Mouse (Mus musculus) hindbrain, embryonic 12.5 days (tissue): ENCODE results near the gene Gm21830. TPM values are rescaled to one million over a fixed set of nuclear protein-coding genes. Genes with fewer than 3 reads are reported as not detected.
"Not testable (repeated sequence)": the region's sequence is repeated elsewhere in the genome, so short reads cannot be mapped to it uniquely, and the experiment has no call there.

ENCODE experiments used
- ATAC-seq: fragments of 200-750 bp; cut with Nextera tagmentation; 2 replicates; pipeline ENCODE4 v1.8.0; 2017; ENCODE audit warnings: moderate TSS enrichment; ENCODE audit not compliant: low FRiP score
- H3K27ac ChIP-seq: fragments of 300-500 bp; sonication (generic); 2 replicates; pipeline ENCODE4 v1.5.1; 2016; ENCODE audit warnings: mild to moderate bottlenecking
- H3K27me3 ChIP-seq: fragments of 300-500 bp; sonication (generic); 2 replicates; pipeline ENCODE4 v1.6.1; 2016; ENCODE audit warnings: mild to moderate bottlenecking
- H3K36me3 ChIP-seq: fragments of 300-500 bp; sonication (generic); 2 replicates; pipeline ENCODE4 v1.6.1; 2016; ENCODE audit warnings: mild to moderate bottlenecking
- H3K4me1 ChIP-seq: fragments of 300-500 bp; sonication (generic); 2 replicates; pipeline ENCODE4 v1.6.1; 2016
- H3K4me2 ChIP-seq: fragments of 300-500 bp; sonication (generic); replicated peaks from 2 replicates; pipeline ENCODE4 v1.6.1; 2016; ENCODE audit warnings: mild to moderate bottlenecking
- H3K4me3 ChIP-seq: fragments of 300-500 bp; sonication (generic); 2 replicates; pipeline ENCODE4 v1.5.1; 2016; ENCODE audit warnings: mild to moderate bottlenecking
- H3K9ac ChIP-seq: fragments of 300-500 bp; sonication (generic); 2 replicates; pipeline ENCODE4 v1.6.1; 2016; ENCODE audit warnings: mild to moderate bottlenecking, moderate library complexity
- H3K9me3 ChIP-seq: fragments of 300-500 bp; sonication (generic); replicated peaks from 2 replicates; pipeline ENCODE4 v1.6.1; 2016; ENCODE audit warnings: mild to moderate bottlenecking
- WGBS: fragments of 180-500 bp; shearing (Covaris S2); methylation state at CpG from one replicate; pipeline ENCODE4 v1.1.7; 2016; 5-methylcytosine and 5-hydroxymethylcytosine counted together
- polyA plus RNA-seq: library from polyadenylated mRNA; unstranded; fragments of >200 nt; fragmentation: Nextera tagmentation; extraction: Ambion mirVana; gene quantifications from 2 replicates; pipeline ENCODE4 v1.2.1, GENCODE M21; 2016

Gm21830 gene
- polyA plus RNA-seq = not detected in 2 replicates

DNA sequence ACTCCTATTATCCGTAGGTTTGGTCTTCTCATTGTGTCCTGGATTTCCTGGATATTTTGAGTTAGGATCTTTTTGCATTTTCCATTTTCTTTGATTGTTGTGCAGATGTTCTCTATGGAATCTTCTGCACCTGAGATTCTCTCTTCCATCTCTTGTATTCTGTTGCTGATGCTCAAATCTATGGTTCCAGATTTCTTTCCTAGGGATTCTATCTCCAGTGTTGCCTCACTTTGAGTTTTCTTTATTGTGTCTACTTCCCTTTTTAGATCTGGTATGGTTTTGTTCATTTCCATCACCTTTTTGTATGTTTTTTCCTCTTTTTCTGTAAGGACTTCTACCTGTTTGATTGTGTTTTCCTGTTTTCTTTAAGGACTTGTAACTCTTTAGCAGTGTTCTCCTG lies at the start of gene Gm21830:
Gene Gm21830, plus strand, starts transcription at position 301 of the 400 bp plus-strand sequence.
- not testable (repeated sequence) for H3K9ac ChIP-seq, H3K4me1 ChIP-seq, H3K4me2 ChIP-seq, H3K9me3 ChIP-seq, H3K4me3 ChIP-seq, H3K27me3 ChIP-seq, H3K27ac ChIP-seq, ATAC-seq, H3K36me3 ChIP-seq
- no CpG with 5 or more reads among the region's 1 CpGs for WGBS

DNA sequence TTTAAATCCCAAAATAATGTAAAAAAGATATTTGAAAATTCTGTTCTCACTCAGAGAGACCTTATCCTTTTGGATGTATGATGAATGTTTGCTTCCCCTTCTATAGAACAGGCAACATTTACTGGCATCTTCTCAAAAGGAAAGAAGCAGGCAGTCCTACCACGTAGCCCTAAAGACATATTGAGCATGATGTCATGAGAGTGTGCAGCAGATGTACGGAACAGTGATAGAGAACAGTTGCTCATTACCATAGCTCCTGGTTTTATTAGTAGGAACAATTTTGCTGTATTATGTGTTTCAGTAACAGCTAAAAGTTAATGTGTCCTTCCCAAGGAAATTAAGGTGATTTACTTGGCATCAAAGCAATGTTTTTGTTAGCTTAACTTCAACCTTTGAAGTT lies 49.0 kb upstream of the Gm21830 start:
- Histone ChIP-seq H3K27ac (no peak overlapping the region), H3K36me3 (no peaks in the 10 kb centered on the region), H3K9me3 (no peaks in the 10 kb centered on the region), H3K4me2 (no peak overlapping the region), H3K4me3 (no peak overlapping the region), H3K27me3 (no peaks in the 10 kb centered on the region), H3K4me1 (no peaks in the 10 kb centered on the region), H3K9ac (no peak overlapping the region)
- no peak for ATAC-seq
- WGBS = 86% methylated on average over 2 of the region's 2 CpGs

DNA sequence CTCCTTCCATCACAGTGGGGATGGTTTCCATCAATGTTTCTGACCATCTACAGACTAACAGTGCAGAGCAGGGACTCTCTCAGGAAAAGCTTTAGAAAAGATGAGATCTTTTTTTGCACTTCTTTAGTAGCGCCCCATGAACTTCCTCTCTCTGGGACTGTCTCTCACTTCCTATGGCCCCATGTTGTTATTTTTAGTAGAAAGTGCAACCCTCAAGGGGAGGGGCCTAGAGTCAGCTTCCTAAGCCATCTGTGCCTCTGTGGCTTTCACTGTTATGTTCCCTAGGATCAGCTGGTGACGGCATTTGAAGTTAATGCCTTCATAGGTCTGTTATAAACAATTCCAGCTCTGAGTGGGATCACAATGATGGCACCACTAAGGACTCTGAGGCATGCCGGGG lies 35.0 kb upstream of the Gm21830 start:
- no peaks in the 10 kb centered on the region for H3K9me3 ChIP-seq
- no peaks in the 10 kb centered on the region for H3K27me3 ChIP-seq
- ATAC-seq = no peak

DNA sequence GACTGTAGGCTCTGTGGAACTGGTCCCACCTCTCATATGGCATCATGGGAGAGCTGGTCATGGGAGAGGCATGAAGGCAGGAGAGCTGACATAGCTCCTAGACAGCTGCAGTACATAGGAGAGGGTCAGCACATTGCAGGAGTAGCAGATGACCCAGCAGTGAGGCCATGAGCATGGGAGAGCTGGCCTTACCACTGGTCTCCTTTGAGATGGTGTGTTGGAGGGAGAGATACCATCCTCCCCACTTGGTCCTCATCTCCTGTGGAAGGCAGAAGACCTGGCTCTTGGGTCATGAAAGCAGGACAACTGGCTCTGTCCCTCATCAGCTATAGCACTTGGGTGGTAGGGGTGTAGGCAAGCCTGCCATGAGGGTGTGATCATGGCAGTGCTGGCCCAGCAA lies 7.3 kb downstream of the Gm21830 start:
- Histone ChIP-seq H3K9me3 (no peaks in the 10 kb centered on the region), H3K4me1 (no peaks in the 10 kb centered on the region), H3K9ac (no peak overlapping the region), H3K36me3 (no peaks in the 10 kb centered on the region), H3K4me2 (no peak overlapping the region), H3K27ac (no peak overlapping the region), H3K4me3 (no peak overlapping the region), H3K27me3 (no peaks in the 10 kb centered on the region)
- ATAC-seq = no peak

More for the DNA sequence above, 35.0 kb upstream of the Gm21830 start:
- H3K27ac ChIP-seq = no peak overlapping the region
- WGBS = 61% methylated on average over 3 of the region's 3 CpGs
- no peaks in the 10 kb centered on the region for H3K36me3 ChIP-seq
- H3K4me3 ChIP-seq = no peak overlapping the region
- H3K9ac ChIP-seq = no peak overlapping the region
- H3K4me2 ChIP-seq = no peak overlapping the region
- no peaks in the 10 kb centered on the region for H3K4me1 ChIP-seq

DNA sequence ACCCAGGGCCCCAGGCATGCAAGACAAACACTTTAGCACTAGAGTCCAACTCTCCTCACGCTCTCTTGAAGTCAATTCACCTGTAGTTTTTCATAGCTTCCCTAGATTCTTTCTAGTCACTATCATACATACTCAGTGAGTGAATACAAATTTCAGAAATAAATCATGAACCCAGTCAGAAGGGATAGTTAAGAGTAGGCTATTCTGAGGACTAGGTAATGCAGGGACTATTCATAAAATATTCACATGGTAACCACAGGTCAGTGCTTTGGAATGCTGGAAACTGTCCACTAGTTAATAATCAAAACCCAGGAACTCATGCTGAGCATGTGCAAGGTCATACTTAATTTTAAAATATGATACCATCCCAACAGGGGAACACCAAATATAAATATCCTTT lies 9.3 kb downstream of the Gm21830 start:
- Histone ChIP-seq H3K4me2 (no peak overlapping the region), H3K27ac (no peak overlapping the region), H3K9me3 (no peaks in the 10 kb centered on the region), H3K9ac (no peak overlapping the region), H3K4me3 (no peak overlapping the region), H3K27me3 (no peaks in the 10 kb centered on the region), H3K4me1 (no peaks in the 10 kb centered on the region), H3K36me3 (no peaks in the 10 kb centered on the region)
- no peak for ATAC-seq
- 100% methylated on average over 1 of the region's 1 CpGs for WGBS

DNA sequence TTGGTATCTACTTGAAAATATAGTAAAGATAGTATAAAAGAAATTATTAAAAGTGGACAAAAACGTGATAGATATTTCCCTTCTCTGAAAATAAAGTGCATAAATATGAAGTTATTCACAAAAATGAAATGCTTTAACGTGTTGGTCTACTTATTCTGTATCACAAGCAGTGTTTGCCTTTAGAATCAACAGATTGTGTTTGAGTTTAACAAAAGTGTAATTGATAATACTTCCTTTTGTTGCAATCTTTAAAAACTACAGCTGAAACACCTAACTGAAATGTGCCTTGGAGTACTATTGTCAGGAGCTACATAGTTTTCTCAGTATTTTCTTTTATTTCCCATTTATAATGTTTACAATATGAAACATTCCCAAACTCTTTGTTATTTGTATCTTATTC lies 19.6 kb downstream of the Gm21830 start, which contains the start of gene Gm26727:
Gene Gm26727, minus strand, starts transcription at position 101 of the 400 bp plus-strand sequence.
- ATAC-seq = no peak
- no peak within 1 kb of the TSS for H3K27ac ChIP-seq
- H3K4me3 ChIP-seq = no peak within 1 kb of the TSS
- no peaks in the 10 kb centered on the region for H3K9me3 ChIP-seq
- no peaks in the 10 kb centered on the region for H3K36me3 ChIP-seq
- H3K4me1 ChIP-seq = no peaks in the 10 kb centered on the region
- H3K27me3 ChIP-seq = no peaks in the 10 kb centered on the region
- WGBS = 62% methylated on average over 2 of the region's 2 CpGs
- H3K9ac ChIP-seq = no peak within 1 kb of the TSS
- no peak within 1 kb of the TSS for H3K4me2 ChIP-seq

DNA sequence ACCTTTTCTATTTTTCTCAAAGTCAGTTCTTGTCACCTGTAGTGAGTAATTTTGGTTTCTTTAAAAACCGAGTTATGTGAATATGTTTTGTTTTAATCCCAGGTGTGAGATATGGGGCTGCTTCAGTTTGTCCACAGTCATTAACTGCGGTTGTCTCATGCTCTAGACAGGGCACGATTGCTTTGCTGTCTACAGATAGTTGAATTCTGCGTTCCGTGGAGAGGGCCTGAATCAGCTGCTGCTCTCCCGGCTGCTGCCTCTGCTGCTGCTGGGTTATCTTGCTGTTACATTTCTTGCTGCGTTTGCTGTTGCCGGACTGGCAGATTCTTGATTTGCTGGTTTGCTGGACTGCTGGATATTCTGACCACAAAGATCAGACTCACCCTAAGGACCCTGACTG lies 24.8 kb downstream of the Gm21830 start:
- 89% methylated on average over 8 of the region's 8 CpGs for WGBS
- H3K9me3 ChIP-seq = no peaks in the 10 kb centered on the region
- no peak overlapping the region for H3K27ac ChIP-seq
- no peaks in the 10 kb centered on the region for H3K27me3 ChIP-seq
- H3K4me2 ChIP-seq = no peak overlapping the region
- no peak overlapping the region for H3K9ac ChIP-seq
- H3K4me1 ChIP-seq = no peaks in the 10 kb centered on the region
- no peak overlapping the region for H3K4me3 ChIP-seq
- no peaks in the 10 kb centered on the region for H3K36me3 ChIP-seq
- ATAC-seq = no peak

DNA sequence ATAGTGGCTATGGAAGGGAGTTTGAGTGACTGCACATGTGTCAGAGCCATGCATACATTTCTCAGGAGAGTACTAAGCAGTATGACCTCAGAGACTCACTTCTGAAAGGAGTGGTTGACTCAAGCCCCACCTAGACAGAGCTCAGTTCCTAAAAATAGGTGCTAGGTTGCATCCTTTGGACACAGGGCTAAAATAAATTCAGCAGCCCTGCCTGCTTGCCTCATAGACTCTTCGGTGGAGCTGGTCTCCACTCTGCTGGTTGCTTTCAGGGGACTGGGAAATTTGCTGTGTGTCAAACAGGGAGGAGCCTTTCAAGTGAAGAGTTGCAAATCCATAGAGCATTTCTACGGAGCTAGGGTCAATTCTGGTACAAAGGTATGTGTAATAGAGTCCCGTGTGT lies 32.3 kb downstream of the Gm21830 start, which contains the start of gene Xirp2:
Gene Xirp2, plus strand, starts transcription at position 223 of the 400 bp plus-strand sequence.
- H3K4me1 ChIP-seq = no peaks in the 10 kb centered on the region
- no peak within 1 kb of the TSS for H3K4me2 ChIP-seq
- H3K27me3 ChIP-seq = no peaks in the 10 kb centered on the region
- H3K27ac ChIP-seq = no peak within 1 kb of the TSS
- ATAC-seq = no peak
- WGBS = 69% methylated on average over 3 of the region's 3 CpGs
- H3K4me3 ChIP-seq = no peak within 1 kb of the TSS
- no peaks in the 10 kb centered on the region for H3K36me3 ChIP-seq
- no peak within 1 kb of the TSS for H3K9ac ChIP-seq
- H3K9me3 ChIP-seq = no peaks in the 10 kb centered on the region

DNA sequence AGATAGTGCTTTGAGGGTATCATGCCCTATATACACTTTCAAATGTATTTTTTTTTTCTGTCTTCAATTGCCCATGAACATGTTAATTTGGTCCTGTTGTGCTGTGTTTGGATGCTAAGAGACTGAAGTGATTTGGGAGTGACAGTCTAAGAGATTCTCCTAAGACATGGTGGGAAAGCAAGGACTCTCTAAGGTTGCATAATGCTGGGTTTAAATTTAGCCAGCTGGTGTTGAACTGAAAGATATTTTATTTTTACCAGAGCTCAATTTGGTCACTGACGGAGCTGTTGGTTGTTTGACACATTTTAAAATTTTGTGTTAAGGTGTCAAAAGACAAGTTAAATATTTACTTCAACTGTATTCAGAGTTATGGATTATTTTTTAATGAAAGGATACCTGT lies 33.2 kb downstream of the Gm21830 start:
- Histone ChIP-seq H3K4me3 (no peak overlapping the region), H3K4me1 (no peaks in the 10 kb centered on the region), H3K9me3 (no peaks in the 10 kb centered on the region), H3K4me2 (no peak overlapping the region), H3K27me3 (no peaks in the 10 kb centered on the region), H3K9ac (no peak overlapping the region), H3K36me3 (no peaks in the 10 kb centered on the region), H3K27ac (no peak overlapping the region)
- 89% methylated on average over 1 of the region's 1 CpGs for WGBS
- no peak for ATAC-seq

DNA sequence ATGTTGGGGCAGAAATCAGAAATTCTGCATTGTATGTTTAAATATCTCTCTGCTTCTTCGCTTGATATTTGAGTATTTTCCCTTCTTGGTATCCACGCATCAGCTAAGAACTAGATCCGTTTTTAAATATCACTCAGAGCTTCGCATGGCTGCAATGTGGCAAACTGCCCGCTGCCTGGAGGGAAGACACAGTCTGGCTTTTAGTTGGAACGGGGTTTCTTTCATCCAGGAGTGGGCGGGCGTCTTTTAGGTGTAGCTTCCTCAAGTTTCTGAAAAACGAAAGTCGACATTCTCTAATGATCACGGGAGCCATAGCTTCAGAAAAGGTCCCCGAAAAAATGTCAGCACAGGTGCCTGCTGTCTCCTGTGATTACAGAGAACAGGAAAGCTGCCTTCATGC lies 33.7 kb downstream of the Gm21830 start:
- no peaks in the 10 kb centered on the region for H3K36me3 ChIP-seq
- no peaks in the 10 kb centered on the region for H3K9me3 ChIP-seq
- no peaks in the 10 kb centered on the region for H3K27me3 ChIP-seq
- 77% methylated on average over 12 of the region's 12 CpGs for WGBS
- no peak overlapping the region for H3K4me2 ChIP-seq
- no peak overlapping the region for H3K27ac ChIP-seq
- H3K4me3 ChIP-seq = no peak overlapping the region
- no peaks in the 10 kb centered on the region for H3K4me1 ChIP-seq
- no peak for ATAC-seq
- no peak overlapping the region for H3K9ac ChIP-seq

DNA sequence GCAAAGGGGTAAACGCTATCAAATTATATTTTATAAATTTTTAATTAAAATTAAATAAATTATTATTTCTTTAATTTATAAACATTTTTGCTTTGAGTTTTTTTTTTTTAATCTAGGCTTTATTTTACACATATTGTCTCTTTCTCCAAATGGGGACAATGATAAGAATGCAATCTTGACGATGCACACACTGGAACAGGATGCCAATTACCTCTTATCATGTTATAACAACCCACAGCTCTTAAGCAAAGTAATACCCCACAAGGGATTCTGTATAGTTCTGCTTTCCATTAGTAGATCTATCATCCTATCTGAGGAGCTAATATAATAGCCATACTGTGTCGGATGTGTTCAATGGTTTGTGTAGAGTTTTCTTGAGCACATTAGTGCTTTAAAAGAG lies 47.3 kb downstream of the Gm21830 start:
- H3K27ac ChIP-seq = no peak overlapping the region
- H3K27me3 ChIP-seq = no peaks in the 10 kb centered on the region
- 79% methylated on average over 3 of the region's 3 CpGs for WGBS
- no peaks in the 10 kb centered on the region for H3K4me1 ChIP-seq
- no peaks in the 10 kb centered on the region for H3K36me3 ChIP-seq
- H3K4me3 ChIP-seq = no peak overlapping the region
- H3K9ac ChIP-seq = no peak overlapping the region
- H3K9me3 ChIP-seq = no peaks in the 10 kb centered on the region
- ATAC-seq = no peak
- H3K4me2 ChIP-seq = no peak overlapping the region

DNA sequence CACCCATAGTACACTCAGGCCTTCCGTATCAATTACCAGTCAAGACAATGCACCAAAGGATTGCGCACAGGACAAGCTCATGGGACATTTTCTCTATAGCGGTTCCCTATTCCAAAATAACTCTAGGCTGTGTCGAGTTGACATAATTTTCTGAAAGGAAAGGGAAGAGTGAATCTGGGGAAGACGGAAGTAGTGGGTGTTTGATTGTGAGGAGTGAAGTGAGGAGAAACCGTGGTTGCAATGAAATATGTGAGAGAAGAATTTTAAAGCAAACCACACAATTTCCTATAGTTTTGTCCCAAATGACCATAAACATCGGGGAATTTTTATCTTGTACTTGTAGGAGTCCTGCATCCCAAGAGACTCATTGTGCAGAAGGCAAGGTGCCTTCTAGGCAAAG lies 53.5 kb downstream of the Gm21830 start:
- ATAC-seq = no peak

DNA sequence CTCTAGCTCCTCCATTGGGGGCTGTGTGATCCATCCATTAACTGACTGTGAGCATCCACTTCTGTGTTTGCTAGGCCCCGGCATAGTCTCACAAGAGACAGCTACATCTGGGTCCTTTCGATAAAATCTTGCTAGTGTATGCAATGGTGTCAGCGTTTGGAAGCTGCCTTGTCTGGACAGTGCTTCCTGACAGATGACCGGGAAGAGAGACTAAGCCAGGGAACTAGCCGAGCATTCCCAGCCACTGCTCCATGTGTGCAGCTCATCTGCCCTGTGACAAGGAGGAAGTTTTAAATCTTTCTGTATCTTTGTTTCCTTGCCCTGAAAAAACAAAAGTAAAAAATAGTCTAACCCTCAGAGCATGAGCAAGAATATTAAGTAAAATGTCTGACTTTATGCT lies 56.5 kb downstream of the Gm21830 start:
- H3K27me3 ChIP-seq, H3K27ac ChIP-seq, H3K9me3 ChIP-seq, H3K9ac ChIP-seq, H3K4me1 ChIP-seq, H3K4me2 ChIP-seq, ATAC-seq, H3K36me3 ChIP-seq, H3K4me3 ChIP-seq: not testable (repeated sequence)
- WGBS = 91% methylated on average over 5 of the region's 5 CpGs

More for the DNA sequence above, 53.5 kb downstream of the Gm21830 start:
- H3K27me3 ChIP-seq = no peaks in the 10 kb centered on the region
- WGBS = 91% methylated on average over 7 of the region's 7 CpGs
- H3K9ac ChIP-seq = no peak overlapping the region
- no peaks in the 10 kb centered on the region for H3K9me3 ChIP-seq
- H3K4me3 ChIP-seq = no peak overlapping the region
- H3K36me3 ChIP-seq = no peaks in the 10 kb centered on the region
- no peak overlapping the region for H3K4me2 ChIP-seq
- H3K27ac ChIP-seq = no peak overlapping the region
- no peaks in the 10 kb centered on the region for H3K4me1 ChIP-seq
